23 mouse cellular contexts compared by ENCODE assay signal in the genomic region with DNA sequence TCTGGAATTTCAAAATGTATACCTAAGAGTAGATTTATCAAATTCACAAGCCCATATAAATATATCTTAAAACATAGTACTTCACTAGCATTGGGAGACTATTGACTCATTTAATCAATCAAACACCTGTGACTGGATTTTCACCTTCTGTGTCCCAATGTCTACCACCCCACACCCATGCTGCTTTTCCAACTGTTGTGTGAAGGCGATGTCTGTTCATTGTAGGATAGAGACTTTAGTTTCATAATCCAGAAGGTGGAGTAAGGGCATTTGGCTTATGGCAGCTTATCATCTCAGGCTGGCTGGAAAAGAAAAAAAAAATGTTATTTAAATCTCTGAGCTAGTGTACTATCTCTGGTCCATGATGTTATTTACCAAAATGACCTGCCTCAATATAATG.
DNase-seq lines count a peak whose midpoint lies in the region; ATAC-seq and TF ChIP-seq lines count a peak whose summit lies in the region.
"Had no signal": no experiment of that assay in that cellular context is flagged by ENCODE, and none has a peak within 500 bp of the region (broad histone marks: within the 10 kb centered on the region; RNA-seq: fewer than 3 reads in every experiment).

No protein-coding gene starts in this region.

- H3K36me3 ChIP-seq in hindbrain, postnatal 0 days (ENCODE audit: insufficient read depth, low read length): no peaks in the 10 kb centered on the region
- H3K36me3 ChIP-seq in hindbrain, embryonic 12.5 days: no peaks in the 10 kb centered on the region
- H3K36me3 ChIP-seq: embryonic facial prominence, embryonic 15.5 days; forebrain, embryonic 15.5 days; heart, embryonic 12.5 days; hindbrain, embryonic 10.5 days; hindbrain, embryonic 15.5 days had no signal

- H3K4me1 ChIP-seq in hindbrain, postnatal 0 days (ENCODE audit: insufficient read depth, low read length): 0 out of 2 replicates have a peak, but pooled peaks cover 3% of the 10 kb centered on the region
- H3K4me1 ChIP-seq in hindbrain, embryonic 12.5 days: no peaks in the 10 kb centered on the region
- H3K4me1 ChIP-seq: embryonic facial prominence, embryonic 15.5 days; forebrain, embryonic 15.5 days; heart, embryonic 12.5 days; hindbrain, embryonic 10.5 days; hindbrain, embryonic 15.5 days had no signal

- no peak overlapping the region for H3K4me2 ChIP-seq in hindbrain, postnatal 0 days (ENCODE audit: low read depth, low read length)
- H3K4me2 ChIP-seq in hindbrain, embryonic 12.5 days (replicated peaks): no peak overlapping the region
- H3K4me2 ChIP-seq: embryonic facial prominence, embryonic 15.5 days; forebrain, embryonic 15.5 days; heart, embryonic 12.5 days; hindbrain, embryonic 15.5 days had no signal

- TF ChIP-seq CTCF in hindbrain, postnatal 0 days (IDR thresholded peaks at IDR 0.05; ENCODE audit: low read depth): no peak

- H3K27me3 ChIP-seq in hindbrain, postnatal 0 days (ENCODE audit: insufficient read depth, low read length): no peaks in the 10 kb centered on the region
- H3K27me3 ChIP-seq in hindbrain, embryonic 12.5 days: no peaks in the 10 kb centered on the region
- H3K27me3 ChIP-seq: CH12.LX; embryonic facial prominence, embryonic 15.5 days; forebrain, embryonic 15.5 days; heart, embryonic 12.5 days; hindbrain, embryonic 15.5 days; Patski had no signal

- no peak overlapping the region for H3K4me3 ChIP-seq in hindbrain, postnatal 0 days (ENCODE audit: low read length)
- H3K4me3 ChIP-seq in hindbrain, embryonic 12.5 days: no peak overlapping the region
- H3K4me3 ChIP-seq: embryonic facial prominence, embryonic 15.5 days; erythroblast, embryonic 14.5 days; forebrain, embryonic 15.5 days; heart, adult 2 months; heart, embryonic 12.5 days; hindbrain, embryonic 10.5 days; hindbrain, embryonic 15.5 days had no signal

- DNase-seq in hindbrain, postnatal 0 days (ENCODE audit: low spot score): peak; percentile 23
- peak; percentile 43 to 49 for DNase-seq in cerebellum, adult 18-20 months
- DNase-seq in cerebellum, adult 9-10 months: peak; percentile 79
- peak; percentile 50 to 57 for DNase-seq in cerebellum, postnatal 25 days
- no peak for DNase-seq in left cerebral cortex, postnatal 36 days (ENCODE audit: low spot score in 2 of 2)
- DNase-seq in spleen, postnatal 36 days (ENCODE audit: low spot score in 2 of 2): no peak
- DNase-seq: adrenal gland, postnatal 14 days; embryo, embryonic 11 days; gastrocnemius, postnatal 10 days; heart, adult 2 months; kidney, adult 8-10 months had no signal

- no peak overlapping the region for H3K27ac ChIP-seq in hindbrain, postnatal 0 days
- no peak overlapping the region for H3K27ac ChIP-seq in hindbrain, embryonic 12.5 days
- H3K27ac ChIP-seq: embryonic facial prominence, embryonic 15.5 days; forebrain, embryonic 15.5 days; heart, adult 2 months; hindbrain, embryonic 10.5 days; hindbrain, embryonic 15.5 days had no signal

- no peak overlapping the region for H3K9ac ChIP-seq in hindbrain, postnatal 0 days (replicated peaks; ENCODE audit: low read length)
- H3K9ac ChIP-seq in hindbrain, embryonic 12.5 days: no peak overlapping the region
- H3K9ac ChIP-seq: embryonic facial prominence, embryonic 15.5 days; forebrain, embryonic 15.5 days; heart, embryonic 12.5 days; hindbrain, embryonic 15.5 days had no signal

- no peaks in the 10 kb centered on the region for H3K9me3 ChIP-seq in hindbrain, postnatal 0 days (ENCODE audit: low read length)
- H3K9me3 ChIP-seq in hindbrain, embryonic 12.5 days (replicated peaks): no peaks in the 10 kb centered on the region
- H3K9me3 ChIP-seq: embryonic facial prominence, embryonic 15.5 days; forebrain, embryonic 15.5 days; heart, embryonic 12.5 days; hindbrain, embryonic 10.5 days; hindbrain, embryonic 15.5 days had no signal

- intact Hi-C loops in left cerebral cortex, postnatal 36 days (cut with DNase I): no loop called here

- ATAC-seq in hindbrain, postnatal 0 days: no peak
- ATAC-seq in hindbrain, embryonic 12.5 days (ENCODE audit: low FRiP score): no peak
- ATAC-seq: activated CD4-positive, CD25-positive, alpha-beta regulatory T cell, adult 4 months; inflammation-experienced regulatory T-cells, adult 6 months; intestine, postnatal 0 days; Patski had no signal

- 63% methylated on average over 1 of the region's 1 CpGs for WGBS in hindbrain, postnatal 0 days
- WGBS in hindbrain, embryonic 12.5 days: 91% methylated on average over 1 of the region's 1 CpGs

Comparison
In these comparisons a context has a peak if more than half of its experiments do, and no peak if none do; other contexts are left out.
1. DNase-seq: peak in hindbrain, postnatal 0 days (single experiment), cerebellum, adult 18-20 months (2 of 2), cerebellum, adult 9-10 months (single experiment) and cerebellum, postnatal 25 days (2 of 2); none in left cerebral cortex, postnatal 36 days (0 of 2) and spleen, postnatal 36 days (0 of 2).